Comparison of ENCODE assay signal across 8 mouse cellular contexts in genomic region chr17:56668384-56669144, GRCm38 (mm10). TPM values are rescaled to one million over a fixed set of nuclear protein-coding genes. Genes with fewer than 3 reads are reported as not detected.
DNase-seq lines count a peak whose midpoint lies in the region; ATAC-seq lines count a peak whose summit lies in the region.

No protein-coding gene starts in this region.

- H3K27ac ChIP-seq in intestine, embryonic 16.5 days (ENCODE audit: low read length), result no peak overlapping the region
- H3K27ac ChIP-seq in midbrain, embryonic 10.5 days (replicated peaks), result peak overlapping the region; percentile 71

- H3K36me3 ChIP-seq in intestine, embryonic 16.5 days (ENCODE audit: control insufficient read depth, insufficient read depth, low read length), result no peaks in the 10 kb centered on the region
- H3K36me3 ChIP-seq in midbrain, embryonic 10.5 days, result no peaks in the 10 kb centered on the region

- DNase-seq in adrenal gland, adult 18-20 months (ENCODE audit: low spot score in 2 of 2), result peak; percentile 88 to 91
- DNase-seq in embryo, embryonic 11 days, result peak; percentile 91
- DNase-seq in gastrocnemius, postnatal 4 days (ENCODE audit: low spot score in 2 of 2), result peak; percentile 73 to 85
- DNase-seq in left cerebral cortex, postnatal 36 days (ENCODE audit: low spot score in 2 of 2), result peak; percentile 77 to 82
- peak; percentile 90 for DNase-seq in midbrain, embryonic 10.5 days (ENCODE audit: low spot score)
- DNase-seq in right cerebral cortex, postnatal 4 days, result peak; percentile 98
- DNase-seq in yolk sac, embryonic 10.5 days (ENCODE audit: low spot score), result peak; percentile 82

- peaks cover 9% of the 10 kb centered on the region for H3K4me1 ChIP-seq in intestine, embryonic 16.5 days (ENCODE audit: control insufficient read depth, insufficient read depth, low read length)
- H3K4me1 ChIP-seq in midbrain, embryonic 10.5 days, result peaks cover 27% of the 10 kb centered on the region

- peak overlapping the region; percentile 65 for H3K9ac ChIP-seq in intestine, embryonic 16.5 days (ENCODE audit: low read depth, low read length)

- H3K27me3 ChIP-seq in intestine, embryonic 16.5 days (replicated peaks; ENCODE audit: control insufficient read depth, insufficient read depth, low read length), result no peaks in the 10 kb centered on the region
- H3K27me3 ChIP-seq in midbrain, embryonic 10.5 days (ENCODE audit: low read depth, poor library complexity, severe bottlenecking), result peaks cover 27% of the 10 kb centered on the region

- H3K4me2 ChIP-seq in intestine, embryonic 16.5 days (ENCODE audit: low read depth, low read length), result peak overlapping the region; percentile 90

- H3K9me3 ChIP-seq in intestine, embryonic 16.5 days (ENCODE audit: control insufficient read depth, low read length), result no peaks in the 10 kb centered on the region
- no peaks in the 10 kb centered on the region for H3K9me3 ChIP-seq in midbrain, embryonic 10.5 days (replicated peaks)

- peak; percentile 35 for ATAC-seq in intestine, embryonic 16.5 days

- intact Hi-C loops in left cerebral cortex, postnatal 36 days (cut with DNase I), result loop anchor here (2.0 to 5.0 kb wide), 2 partner anchors 41 to 56 kb away; partner anchors contain the start of genes Catsperd, Lonp1 and Rpl36

- peak overlapping the region; percentile 47 for H3K4me3 ChIP-seq in intestine, embryonic 16.5 days (ENCODE audit: low read length)
- peak overlapping the region; percentile 55 for H3K4me3 ChIP-seq in midbrain, embryonic 10.5 days

- WGBS in intestine, embryonic 16.5 days, result 5% methylated on average over 31 of the region's 31 CpGs
- WGBS in midbrain, embryonic 10.5 days, result 6% methylated on average over 31 of the region's 31 CpGs

RNA-seq across cellular contexts. Expression of gene Ranbp3, which starts 4.5 kb away (rescaled TPM):
- total RNA-seq in adrenal gland, adult 18-20 months (2021), result 10 to 100 TPM; 64.9 to 75.7 TPM
- 10 to 100 TPM; 58.6 to 59.4 TPM for total RNA-seq in gastrocnemius, postnatal 4 days (2021)
- 66.5 and 72.8 TPM in 2 replicates for polyA plus RNA-seq in intestine, embryonic 16.5 days (2015; fragmentation: Nextera tagmentation; extraction: Ambion mirVana)
- 10 to 100 TPM; 96.3 to 99.5 TPM for total RNA-seq in left cerebral cortex, postnatal 36 days (2021)
- 140 and 145 TPM in 2 replicates for polyA plus RNA-seq in midbrain, embryonic 10.5 days (2016; fragmentation: Nextera tagmentation; extraction: Ambion mirVana)

RNA-seq across cellular contexts. Expression of gene Catsperd, which starts 40.6 kb away (rescaled TPM):
- total RNA-seq in adrenal gland, adult 18-20 months (2021), result 1 to 10 TPM; 2.4 to 4.3 TPM
- not detected for total RNA-seq in gastrocnemius, postnatal 4 days (2021)
- 0.55 and 0.81 TPM in 2 replicates for polyA plus RNA-seq in intestine, embryonic 16.5 days (2015; fragmentation: Nextera tagmentation; extraction: Ambion mirVana)
- total RNA-seq in left cerebral cortex, postnatal 36 days (2021), result under 1 TPM; 0.57 to 0.91 TPM
- polyA plus RNA-seq in midbrain, embryonic 10.5 days (2016; fragmentation: Nextera tagmentation; extraction: Ambion mirVana), result 0.61 and 0.79 TPM in 2 replicates

RNA-seq across cellular contexts. Expression of gene Lonp1, which starts 41.9 kb away (rescaled TPM):
- 100 to 1,000 TPM; 458 to 700 TPM for total RNA-seq in adrenal gland, adult 18-20 months (2021)
- total RNA-seq in gastrocnemius, postnatal 4 days (2021), result 10 to 100 TPM; 58.1 to 59.2 TPM
- polyA plus RNA-seq in intestine, embryonic 16.5 days (2015; fragmentation: Nextera tagmentation; extraction: Ambion mirVana), result 56.5 and 57.6 TPM in 2 replicates
- 10 to 100 TPM; 62.7 to 64.1 TPM for total RNA-seq in left cerebral cortex, postnatal 36 days (2021)
- polyA plus RNA-seq in midbrain, embryonic 10.5 days (2016; fragmentation: Nextera tagmentation; extraction: Ambion mirVana), result 52.4 and 54.4 TPM in 2 replicates

RNA-seq across cellular contexts. Expression of gene Ndufa11, which starts 49.0 kb away (rescaled TPM):
- 100 to 1,000 TPM; 276 to 402 TPM for total RNA-seq in adrenal gland, adult 18-20 months (2021)
- total RNA-seq in gastrocnemius, postnatal 4 days (2021), result 100 to 1,000 TPM; 358 to 365 TPM
- polyA plus RNA-seq in intestine, embryonic 16.5 days (2015; fragmentation: Nextera tagmentation; extraction: Ambion mirVana), result 527 and 530 TPM in 2 replicates
- 100 to 1,000 TPM; 190 to 237 TPM for total RNA-seq in left cerebral cortex, postnatal 36 days (2021)
- polyA plus RNA-seq in midbrain, embryonic 10.5 days (2016; fragmentation: Nextera tagmentation; extraction: Ambion mirVana), result 385 and 393 TPM in 2 replicates

RNA-seq across cellular contexts. Expression of gene Vmac, which starts 49.3 kb away (rescaled TPM):
- total RNA-seq in adrenal gland, adult 18-20 months (2021), result 10 to 100 TPM; 20.1 to 26.1 TPM
- 1 to 10 TPM; 7.5 to 8.0 TPM for total RNA-seq in gastrocnemius, postnatal 4 days (2021)
- 15.7 and 16.6 TPM in 2 replicates for polyA plus RNA-seq in intestine, embryonic 16.5 days (2015; fragmentation: Nextera tagmentation; extraction: Ambion mirVana)
- 10 to 100 TPM; 13.7 to 14.9 TPM for total RNA-seq in left cerebral cortex, postnatal 36 days (2021)
- 12.0 and 16.5 TPM in 2 replicates for polyA plus RNA-seq in midbrain, embryonic 10.5 days (2016; fragmentation: Nextera tagmentation; extraction: Ambion mirVana)

Comparison
In these comparisons a context has a peak if more than half of its experiments do, and no peak if none do; other contexts are left out.
1. RNA of gene Lonp1, which starts 41.9 kb away (total RNA-seq): 458 to 700 TPM in adrenal gland, adult 18-20 months; 62.7 to 64.1 TPM in left cerebral cortex, postnatal 36 days and 58.1 to 59.2 TPM in gastrocnemius, postnatal 4 days; every median in the first group is over 4 times any median in the second.
2. Peak in every context shown above with its lines, with median percentiles within 50 percentile points of each other: DNase-seq.